Mouse (Mus musculus): Measurements from ENCODE around the gene Brap.
"Not testable (repeated sequence)": the region's sequence is repeated elsewhere in the genome, so short reads cannot be mapped to it uniquely, and the experiment has no call there.

The Brap gene

DNA sequence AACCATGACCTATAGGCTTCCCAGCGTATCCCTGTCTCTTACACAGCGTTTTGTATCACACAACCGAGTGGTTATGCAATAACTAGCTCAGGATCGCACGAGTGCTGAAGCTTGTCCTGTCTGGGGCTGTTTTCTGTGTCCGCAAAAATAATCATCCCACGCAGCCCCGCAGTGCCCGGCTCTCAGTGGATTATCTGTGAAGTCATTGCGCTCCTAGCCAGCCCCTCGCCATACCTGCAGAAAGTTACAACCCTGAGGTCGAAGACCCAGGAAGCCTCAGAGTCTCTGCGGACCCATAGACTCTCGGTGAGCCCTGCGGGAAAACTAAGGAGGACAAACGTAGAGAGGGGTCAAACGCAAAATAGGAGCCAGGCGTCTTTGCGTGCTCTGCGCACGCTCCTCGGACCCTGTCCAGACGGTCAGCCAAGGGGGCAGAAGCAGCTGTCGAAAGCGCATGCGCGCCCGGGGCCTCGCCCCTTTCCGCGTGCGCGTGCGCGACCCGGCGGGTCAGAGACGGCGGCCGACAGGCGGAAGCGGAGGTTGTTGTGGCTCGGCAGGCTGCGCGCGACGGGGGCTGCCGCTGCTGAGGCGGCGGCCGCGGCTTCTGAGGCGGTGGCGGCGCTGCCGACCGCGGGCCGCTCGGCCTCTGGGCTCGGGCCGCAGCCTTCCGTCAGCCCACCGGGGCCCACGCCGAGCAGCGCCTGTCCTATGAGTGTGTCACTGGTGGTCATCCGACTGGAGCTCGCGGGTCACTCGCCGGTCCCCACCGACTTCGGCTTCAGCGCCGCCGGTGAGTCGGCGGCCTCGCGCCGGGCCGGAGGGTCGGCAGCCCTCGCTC lies at the start of gene Brap, which contains the start of gene Acad10:
Gene Brap, plus strand, starts transcription at position 505 of the 838 bp plus-strand sequence.
Gene Acad10, minus strand, starts transcription at position 456 of the 838 bp plus-strand sequence.
- DNase-seq: peak; percentile 96

DNA sequence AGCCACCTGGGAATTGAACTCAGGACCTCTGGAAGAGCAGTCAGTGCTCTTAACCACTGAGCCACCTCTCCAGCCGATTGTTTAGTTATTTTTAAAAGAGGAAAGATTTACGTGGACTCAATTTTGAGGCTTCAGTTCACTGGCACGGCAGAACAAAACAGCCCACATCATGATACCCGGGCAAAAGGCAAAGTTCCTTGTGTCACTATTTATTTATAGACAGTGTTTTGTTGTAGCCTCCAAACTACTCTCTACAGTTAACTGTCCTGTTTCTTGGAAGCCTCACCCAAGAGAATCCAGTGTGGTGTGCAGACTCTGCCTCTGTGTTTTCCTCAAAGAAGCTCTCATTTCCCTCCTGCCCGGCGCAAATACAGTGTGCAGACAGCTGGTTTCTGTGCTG lies 48.3 kb upstream of the Brap start:
- DNase-seq: no peak

DNA sequence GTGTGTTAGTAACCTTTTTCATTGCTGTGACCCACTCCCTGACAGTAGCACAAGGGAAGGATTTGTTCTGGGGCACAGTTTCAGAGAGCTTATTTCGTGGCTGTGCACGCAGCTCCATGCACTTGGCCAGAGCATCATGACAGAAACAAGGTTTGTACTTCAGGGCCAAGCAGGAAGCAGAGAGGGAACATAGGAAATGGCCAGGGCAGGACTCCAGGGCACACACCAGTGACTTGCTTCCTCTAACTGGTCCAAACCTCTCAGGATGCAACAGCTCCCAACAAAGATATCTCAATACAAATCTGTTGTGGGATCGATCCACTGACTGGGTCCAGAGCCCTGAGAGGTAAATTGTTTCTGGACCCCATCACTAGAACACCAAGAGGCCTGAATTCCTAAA lies 45.4 kb upstream of the Brap start:
- DNase-seq: not testable (repeated sequence)

GRCm38 (mm10) chr5:121618592-121619513 lies 41.5 kb upstream of the Brap start, which contains the start of gene Acad12:
Acad12 (minus strand) TSS chr5:121618938.
- peak; percentile 93 for DNase-seq

- DNase-seq: no peak
Measured at GRCm38 (mm10) chr5:121621102-121621501, 39.3 kb upstream of the Brap start.

- DNase-seq: no peak
Measured at GRCm38 (mm10) chr5:121623241-121623640, 37.1 kb upstream of the Brap start.

GRCm38 (mm10) chr5:121627871-121628270 lies 32.5 kb upstream of the Brap start:
- peak; percentile 75 for DNase-seq

GRCm38 (mm10) chr5:121631106-121631647 lies 29.2 kb upstream of the Brap start:
- not testable (repeated sequence) for DNase-seq

GRCm38 (mm10) chr5:121632804-121633203 lies 27.6 kb upstream of the Brap start:
- DNase-seq: no peak

GRCm38 (mm10) chr5:121634668-121635067 lies 25.7 kb upstream of the Brap start:
- DNase-seq: no peak

DNA sequence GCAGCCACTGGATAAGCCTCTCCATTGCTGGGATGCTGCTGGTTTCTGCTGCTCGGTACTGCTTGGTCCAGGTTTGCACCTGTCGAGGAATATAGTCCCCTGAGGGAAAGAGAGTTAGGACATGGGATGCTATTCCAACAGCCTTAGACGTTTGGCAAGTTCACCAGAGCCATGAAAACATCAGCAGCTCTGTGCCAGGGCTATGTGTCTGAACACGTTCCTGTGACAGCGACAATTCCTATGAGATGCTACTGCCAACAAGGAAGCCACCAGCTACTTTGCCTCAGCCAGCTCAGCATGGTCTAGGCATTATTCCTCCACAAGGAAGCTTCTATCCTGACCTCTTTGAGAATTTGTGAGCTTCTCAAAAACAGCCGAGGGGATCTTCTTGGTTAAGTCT lies 23.1 kb upstream of the Brap start:
- no peak for DNase-seq

DNA sequence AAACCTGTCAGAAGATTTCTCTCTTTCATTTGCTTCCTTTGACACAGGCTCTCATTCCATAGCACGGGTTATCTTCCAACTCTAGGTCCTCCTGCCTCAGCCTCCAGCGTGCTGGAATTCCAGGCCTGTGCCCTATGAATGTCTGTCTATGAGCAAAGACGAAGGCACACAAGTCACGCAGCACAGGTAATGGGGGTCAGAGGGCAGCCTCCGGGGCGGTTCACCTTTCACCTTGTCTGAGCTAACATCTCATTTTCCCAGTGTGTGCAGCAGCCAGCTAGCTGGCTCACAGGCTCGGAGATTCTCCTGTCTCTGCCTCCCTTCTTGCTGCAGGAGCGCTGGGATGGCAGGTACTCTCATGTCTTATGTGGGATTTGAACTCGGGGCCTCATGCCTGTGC lies 20.8 kb upstream of the Brap start:
- DNase-seq: no peak

- no peak for DNase-seq
Measured at GRCm38 (mm10) chr5:121649134-121649533, 11.2 kb upstream of the Brap start.

- DNase-seq: no peak
Measured at GRCm38 (mm10) chr5:121654526-121654925, 5.8 kb upstream of the Brap start.

- DNase-seq: not testable (repeated sequence)
Measured at GRCm38 (mm10) chr5:121656866-121657265, 3.5 kb upstream of the Brap start.

- not testable (repeated sequence) for DNase-seq
Measured at GRCm38 (mm10) chr5:121657656-121658055, 2.7 kb upstream of the Brap start.

- no peak for DNase-seq
Measured at GRCm38 (mm10) chr5:121660897-121661254, 513 bp downstream of the Brap start.

- DNase-seq: no peak
Measured at GRCm38 (mm10) chr5:121661494-121661893, 1.1 kb downstream of the Brap start.

GRCm38 (mm10) chr5:121663456-121663855 lies 3.1 kb downstream of the Brap start:
- DNase-seq: no peak

DNA sequence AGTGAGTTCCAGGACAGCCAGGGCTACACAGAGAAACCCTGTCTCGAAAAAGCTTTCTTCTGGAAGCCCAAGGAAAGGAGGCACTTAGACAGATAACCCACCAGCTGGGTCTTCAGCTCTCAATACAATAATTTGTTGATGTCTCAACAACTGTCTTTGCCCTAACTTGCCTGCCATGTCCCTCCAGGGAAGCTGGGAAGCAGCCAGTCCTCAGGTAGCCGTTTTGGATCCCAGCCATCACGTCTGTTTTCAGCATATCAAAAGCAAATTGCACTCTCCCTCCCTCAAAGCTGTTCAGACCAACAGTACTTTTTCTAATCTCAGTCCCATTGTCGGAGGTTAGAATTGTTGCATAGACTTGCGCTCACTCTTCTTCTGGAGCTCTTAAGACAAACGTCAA lies 3.7 kb downstream of the Brap start:
- DNase-seq: no peak

DNA sequence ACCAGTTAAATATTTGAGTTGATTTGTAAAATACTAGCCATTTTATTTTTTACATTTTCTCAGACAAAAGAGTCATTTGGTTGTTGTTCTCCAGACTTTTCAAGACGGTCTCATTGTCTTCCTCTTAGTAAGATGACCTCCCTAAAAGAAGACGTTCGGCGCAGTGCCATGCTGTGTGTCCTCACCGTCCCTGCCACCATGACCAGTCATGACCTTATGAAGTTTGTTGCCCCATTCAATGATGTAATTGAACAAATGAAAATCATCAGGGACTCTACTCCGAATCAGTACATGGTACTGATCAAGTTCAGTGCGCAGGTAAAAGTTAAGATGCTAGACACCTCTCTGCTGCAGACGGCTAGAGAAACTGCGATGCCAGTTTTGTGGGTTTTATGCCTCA lies 4.6 kb downstream of the Brap start:
- no peak for DNase-seq

DNA sequence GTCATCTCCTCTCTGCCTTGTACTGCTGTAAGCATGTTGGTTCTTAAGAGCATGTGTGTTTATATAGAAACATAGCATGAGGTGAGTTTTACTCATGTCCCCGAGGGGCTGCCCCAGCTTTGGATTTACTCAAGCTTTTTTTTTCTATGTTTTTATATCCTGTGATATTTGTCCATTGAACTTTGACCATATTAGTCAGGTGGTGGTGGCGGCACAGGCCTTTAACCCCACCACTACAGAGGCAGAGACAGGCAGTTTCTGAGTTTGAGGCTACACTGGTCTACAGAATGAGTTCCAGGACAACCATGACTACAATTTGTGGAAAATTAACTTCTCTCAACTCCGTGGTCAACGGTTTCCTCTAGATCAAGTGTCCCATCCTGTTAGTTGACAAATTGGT lies 6.7 kb downstream of the Brap start:
- no peak for DNase-seq

DNA sequence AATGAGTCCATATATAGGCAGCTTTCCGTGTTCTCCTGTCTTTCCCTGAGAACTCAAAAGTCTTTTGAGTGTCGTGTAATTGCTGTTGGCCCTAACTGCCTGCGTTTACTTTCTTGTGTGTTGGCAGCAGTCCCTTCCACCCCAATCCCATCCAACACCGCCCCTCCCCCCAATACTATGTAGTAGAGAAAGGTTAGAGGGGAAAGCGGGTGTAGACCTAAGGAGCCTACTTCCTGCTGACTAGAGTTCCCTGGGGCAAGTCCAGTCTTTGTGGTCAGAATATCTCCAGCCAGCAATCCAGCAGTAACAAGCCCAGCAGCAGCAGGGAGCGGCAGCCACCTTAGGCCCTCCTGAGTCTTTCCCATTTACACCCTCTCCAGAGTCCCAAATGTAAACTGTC lies 8.0 kb downstream of the Brap start:
- no peak for DNase-seq
